Mouse (Mus musculus) monocyte, adult 59 days (primary cell): ENCODE results near the gene Akr1c21. TPM values are rescaled to one million over a fixed set of nuclear protein-coding genes. Genes with fewer than 3 reads are reported as not detected.

Experiments used
- total RNA-seq, 2 experiments: library from RNA; stranded (reverse); gene quantifications; one replicate each; pipeline ENCODE4 v1.2.4; 2023

Gene Akr1c21
- not detected for total RNA-seq

DNA sequence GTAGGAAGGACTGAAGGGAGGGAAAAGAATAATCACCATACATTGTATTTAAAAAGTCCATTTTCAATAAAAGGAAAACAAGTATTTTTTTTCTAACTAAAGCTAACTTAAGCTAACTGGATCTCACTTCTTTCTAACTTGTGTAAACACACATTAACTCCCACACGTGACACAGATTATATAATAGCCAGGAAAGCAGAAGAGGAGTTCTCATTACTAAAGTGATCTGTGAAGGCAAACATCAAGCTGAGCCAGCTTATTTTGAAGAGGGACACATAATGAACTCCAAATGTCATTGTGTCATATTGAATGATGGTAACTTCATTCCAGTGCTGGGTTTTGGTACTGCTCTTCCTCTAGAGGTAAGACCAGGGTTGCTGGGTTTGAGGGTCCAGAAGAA is at the start of gene Akr1c21:
Gene Akr1c21, plus strand, starts transcription at position 205 of the 400 bp plus-strand sequence.

DNA sequence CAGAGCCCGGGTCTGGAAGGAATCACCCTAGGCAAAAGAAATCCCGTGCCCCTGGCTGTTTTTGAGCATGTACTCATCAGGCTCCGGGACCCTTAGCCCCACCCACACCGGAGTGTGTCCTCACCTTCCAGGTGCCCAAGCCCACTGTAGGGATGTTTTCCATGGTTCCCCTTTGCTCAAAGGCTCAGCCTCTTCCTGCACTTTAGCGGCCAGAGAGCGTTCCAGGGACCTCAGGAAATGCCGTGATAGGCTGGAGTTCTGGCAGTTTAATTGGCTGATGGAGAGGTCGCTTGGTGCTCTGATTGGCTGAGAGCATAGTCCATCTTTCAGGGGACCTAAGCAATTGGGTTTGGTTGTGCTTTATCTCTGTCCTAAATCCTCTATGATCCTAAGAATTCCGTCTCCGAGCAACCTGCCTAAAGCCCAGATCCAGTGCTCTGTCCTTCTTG is 35.1 kb downstream of the Akr1c21 start, which contains the start of gene Akr1e1:
Gene Akr1e1, minus strand, starts transcription at position 214 of the 449 bp plus-strand sequence.

Other genes with a start within 250 kb of the Akr1c21 start
- gene Akr1c6, start 139.8 kb upstream of the Akr1c21 start, total RNA-seq = not detected
- gene Akr1c20, start 50.7 kb upstream of the Akr1c21 start, total RNA-seq = not detected
- 1 to 10 TPM; 2.4 to 5.0 TPM for gene Akr1e1, start 35.1 kb downstream of the Akr1c21 start, total RNA-seq